Mouse (Mus musculus) hindbrain, postnatal 0 days (tissue): ENCODE data around the gene Syne2. TPM values are rescaled to one million over a fixed set of nuclear protein-coding genes. Genes with fewer than 3 reads are reported as not detected.
"Not testable (repeated sequence)": the region's sequence is repeated elsewhere in the genome, so short reads cannot be mapped to it uniquely, and the experiment has no call there.

Experiments used
- ATAC-seq: fragments of 200-750 bp; cut with Nextera tagmentation; 2 replicates; pipeline ENCODE4 v1.8.0; 2017; ENCODE audit warnings: mild to moderate bottlenecking, moderate TSS enrichment, moderate library complexity
- DNase-seq: peaks from one replicate; pipeline ENCODE4 v3.0.0-alpha.2; 2015; ENCODE audit warnings: low spot score
- H3K27ac ChIP-seq: fragments of 300-500 bp; sonication (generic); 2 replicates; pipeline ENCODE4 v1.5.1; 2014; ENCODE audit warnings: mild to moderate bottlenecking
- H3K27me3 ChIP-seq: fragments of 300-500 bp; sonication (generic); 2 replicates; pipeline ENCODE4 v1.6.1; 2014; ENCODE audit warnings: low read length, mixed read lengths; ENCODE audit not compliant: insufficient read depth
- H3K36me3 ChIP-seq: fragments of 300-500 bp; sonication (generic); 2 replicates; pipeline ENCODE4 v1.6.1; 2014; ENCODE audit warnings: low read length, mixed read lengths; ENCODE audit not compliant: insufficient read depth
- H3K4me1 ChIP-seq: fragments of 300-500 bp; sonication (generic); 2 replicates; pipeline ENCODE4 v1.6.1; 2014; ENCODE audit warnings: antibody characterized with exemption, low read length, mixed read lengths; ENCODE audit not compliant: insufficient read depth
- H3K4me2 ChIP-seq: fragments of 300-500 bp; sonication (generic); 2 replicates; pipeline ENCODE4 v1.6.1; 2014; ENCODE audit warnings: low read depth, mild to moderate bottlenecking, low read length, moderate library complexity, mixed read lengths
- H3K4me3 ChIP-seq: fragments of 300-500 bp; sonication (generic); 2 replicates; pipeline ENCODE4 v1.5.1; 2014; ENCODE audit warnings: low read length
- H3K9ac ChIP-seq: fragments of 300-500 bp; sonication (generic); replicated peaks from 2 replicates; pipeline ENCODE4 v1.6.1; 2014; ENCODE audit warnings: mild to moderate bottlenecking, low read length, moderate library complexity, mixed read lengths
- H3K9me3 ChIP-seq: fragments of 300-500 bp; sonication (generic); 2 replicates; pipeline ENCODE4 v1.6.1; 2016; ENCODE audit warnings: low read length, mixed read lengths
- CTCF ChIP-seq: IDR thresholded peaks from 2 replicates; pipeline ENCODE4 v1.5.1; 2016; ENCODE audit warnings: antibody characterized with exemption, control low read depth, low read depth
- WGBS: fragments of 180-500 bp; shearing (Covaris S2); extraction: QIAGEN DNeasy Blood & Tissue Kit; methylation state at CpG from one replicate; pipeline ENCODE4 v1.1.7; 2014; 5-methylcytosine and 5-hydroxymethylcytosine counted together
- polyA plus RNA-seq: library from polyadenylated mRNA; unstranded; fragments of >200 nt; fragmentation: Nextera tagmentation; extraction: Ambion mirVana; gene quantifications from 2 replicates; pipeline ENCODE4 v1.2.1, GENCODE M21; 2015
- total RNA-seq: library from RNA; depleted of rRNA; stranded (reverse); fragments of >200 nt; gene quantifications from 2 replicates; pipeline ENCODE4 v1.2.3, GENCODE M21; 2014; rRNA removed

The Syne2 gene
- total RNA-seq, result 39.3 and 57.2 TPM in 2 replicates
- 26.1 and 28.8 TPM in 2 replicates for polyA plus RNA-seq

DNA sequence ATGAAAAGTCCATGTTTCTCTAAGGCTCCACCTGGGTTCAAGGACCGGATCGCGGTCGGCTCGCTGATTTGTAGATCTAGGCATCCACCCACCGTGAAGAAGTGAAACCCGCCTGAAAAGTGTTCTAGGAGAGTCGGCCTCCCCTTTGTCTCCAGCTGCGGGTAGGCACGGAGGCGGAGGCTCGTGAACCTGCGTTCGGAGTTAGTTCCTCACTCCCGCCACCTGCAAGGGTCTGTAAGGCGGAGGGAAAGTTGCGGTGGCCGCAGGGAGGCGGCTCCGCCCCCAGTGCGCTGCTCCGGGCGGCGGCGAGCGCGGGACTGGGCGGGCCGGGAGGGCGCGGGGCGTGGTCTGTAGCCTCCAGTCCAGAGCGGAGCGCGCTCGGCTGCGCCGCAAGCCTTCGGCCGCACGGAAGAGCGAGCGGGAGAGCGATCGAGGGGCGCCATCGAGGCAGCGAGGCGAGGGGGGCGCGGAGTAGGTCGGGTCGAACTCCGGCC lies at the start of gene Syne2:
Syne2 (plus strand) TSS at position 176 of the 494 bp plus-strand sequence.
- Histone ChIP-seq H3K4me3 (peak within 1 kb of the TSS; percentile 93), H3K27ac (peak within 1 kb of the TSS; percentile 64), H3K36me3 (no peaks in the 10 kb centered on the region), H3K4me2 (peak within 1 kb of the TSS; percentile 95), H3K4me1 (no peaks in the 10 kb centered on the region), H3K9ac (peak within 1 kb of the TSS; percentile 68), H3K9me3 (no peaks in the 10 kb centered on the region), H3K27me3 (no peaks in the 10 kb centered on the region)
- TF ChIP-seq CTCF, result no peak
- under 1% methylated on average over 48 of the region's 54 CpGs for WGBS
- DNase-seq (peak; percentile 83), ATAC-seq (peak; percentile 92)

DNA sequence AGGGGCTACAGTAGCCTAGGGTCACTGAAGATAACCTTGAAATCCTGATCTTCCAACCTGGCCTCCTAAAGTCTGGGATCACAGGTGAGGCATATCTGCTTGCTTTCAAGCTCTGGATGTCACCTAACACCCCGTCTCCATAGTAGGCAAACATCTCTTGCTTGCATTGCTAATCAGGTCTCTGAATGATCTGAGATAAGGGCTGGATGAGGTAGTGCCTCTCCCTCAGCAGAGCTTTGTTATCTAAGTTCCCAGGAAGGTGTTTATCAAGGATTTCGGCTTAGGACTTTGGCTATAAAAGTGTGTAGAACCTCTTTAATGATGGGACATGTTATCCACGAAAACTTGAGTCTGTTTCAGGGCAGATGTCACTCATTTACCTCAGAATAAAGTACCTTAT lies 46.5 kb upstream of the Syne2 start:
- TF ChIP-seq CTCF, result no peak
- Histone ChIP-seq H3K4me1 (no peaks in the 10 kb centered on the region), H3K27ac (no peak overlapping the region), H3K27me3 (no peaks in the 10 kb centered on the region), H3K36me3 (no peaks in the 10 kb centered on the region), H3K9me3 (no peaks in the 10 kb centered on the region), H3K4me2 (no peak overlapping the region), H3K9ac (no peak overlapping the region), H3K4me3 (no peak overlapping the region)
- ATAC-seq, result no peak
- WGBS, result 76% methylated on average over 3 of the region's 3 CpGs
- DNase-seq, result no peak

DNA sequence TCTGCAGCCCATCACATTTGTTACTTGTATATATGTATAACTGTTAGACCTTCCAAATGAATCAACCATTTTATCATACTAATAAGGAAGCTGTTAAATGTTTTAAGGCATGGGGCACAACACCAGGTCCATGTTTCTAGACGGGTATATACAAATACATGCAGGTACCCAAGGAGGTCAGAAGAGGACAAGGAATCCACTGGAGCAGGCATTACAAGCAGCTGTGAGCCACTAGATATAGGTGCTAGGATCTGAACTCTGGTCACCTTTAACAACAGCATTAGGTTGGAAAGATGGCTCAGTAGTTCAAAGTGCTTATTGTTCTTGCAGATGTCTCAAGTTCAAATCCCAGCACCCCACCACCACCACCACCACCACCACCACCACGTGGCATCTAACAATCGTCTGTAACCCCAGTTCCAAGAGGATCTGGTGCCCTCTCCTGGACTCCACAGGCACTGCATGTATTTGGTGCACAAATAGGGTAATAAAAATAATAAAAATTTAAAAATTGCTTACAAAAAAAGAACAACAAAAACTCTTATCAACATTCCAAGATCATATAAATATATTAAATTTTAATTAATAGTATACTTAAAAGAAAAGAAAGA lies 45.4 kb upstream of the Syne2 start:
- DNase-seq (peak; percentile 27), ATAC-seq (no peak)
- Histone ChIP-seq H3K9me3 (no peaks in the 10 kb centered on the region), H3K27ac (no peak overlapping the region), H3K4me2 (no peak overlapping the region), H3K36me3 (no peaks in the 10 kb centered on the region), H3K9ac (no peak overlapping the region), H3K4me3 (no peak overlapping the region), H3K4me1 (no peaks in the 10 kb centered on the region), H3K27me3 (no peaks in the 10 kb centered on the region)
- peak; percentile 68 for TF ChIP-seq CTCF
- WGBS, result 28% methylated on average over 3 of the region's 3 CpGs

DNA sequence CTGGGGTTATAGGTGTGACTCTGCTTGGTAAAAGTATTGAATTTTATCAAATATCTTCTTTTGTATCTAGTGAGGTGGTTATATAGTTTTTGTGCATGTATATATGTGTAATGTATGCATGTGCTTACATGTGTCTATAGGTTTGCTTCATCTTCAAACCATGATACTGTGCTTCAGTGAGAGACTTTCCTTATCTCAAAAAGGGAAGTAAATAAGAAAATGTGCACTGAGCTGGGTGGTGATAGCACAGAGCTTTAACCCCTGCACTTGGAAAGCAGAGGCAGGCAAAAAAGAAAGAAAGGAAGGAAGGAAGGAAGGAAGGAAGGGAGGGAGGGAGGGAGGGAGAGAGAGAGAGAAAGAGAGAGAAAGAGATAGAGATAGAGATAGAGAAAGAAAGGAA lies 36.5 kb upstream of the Syne2 start:
- DNase-seq (no peak), ATAC-seq (no peak)
- Histone ChIP-seq H3K9me3 (peaks cover 6% of the 10 kb centered on the region; the same call in 1 of the 2 replicates), H3K4me1 (no peaks in the 10 kb centered on the region), H3K9ac (no peak overlapping the region), H3K27ac (no peak overlapping the region), H3K36me3 (no peaks in the 10 kb centered on the region), H3K4me3 (no peak overlapping the region), H3K4me2 (no peak overlapping the region), H3K27me3 (no peaks in the 10 kb centered on the region)
- no peak for TF ChIP-seq CTCF

DNA sequence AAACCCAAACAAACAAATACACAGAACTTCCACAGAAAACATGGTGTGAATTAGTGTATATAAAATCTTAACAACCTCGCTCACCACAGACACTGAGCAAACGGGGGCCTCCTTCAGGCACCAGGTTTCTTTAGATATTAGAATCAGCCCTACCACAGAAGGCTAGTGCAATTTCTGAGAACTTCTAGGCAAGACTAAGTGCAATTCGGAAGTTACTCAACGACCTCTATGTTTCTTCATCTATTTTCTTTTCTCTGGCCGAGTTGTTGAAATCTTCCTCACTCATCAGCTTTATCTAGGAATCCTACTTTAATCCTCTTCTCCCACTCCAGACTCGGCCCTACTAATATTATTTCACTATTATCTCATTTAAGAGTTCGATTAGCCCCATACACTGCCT lies 35.9 kb upstream of the Syne2 start:
- Histone ChIP-seq H3K27ac (no peak overlapping the region), H3K4me3 (no peak overlapping the region), H3K9me3 (peaks cover 6% of the 10 kb centered on the region; the same call in 1 of the 2 replicates), H3K9ac (no peak overlapping the region), H3K27me3 (no peaks in the 10 kb centered on the region), H3K36me3 (no peaks in the 10 kb centered on the region), H3K4me2 (no peak overlapping the region), H3K4me1 (no peaks in the 10 kb centered on the region)
- DNase-seq, result no peak
- 90% methylated on average over 7 of the region's 7 CpGs for WGBS
- TF ChIP-seq CTCF, result no peak
- ATAC-seq, result no peak

DNA sequence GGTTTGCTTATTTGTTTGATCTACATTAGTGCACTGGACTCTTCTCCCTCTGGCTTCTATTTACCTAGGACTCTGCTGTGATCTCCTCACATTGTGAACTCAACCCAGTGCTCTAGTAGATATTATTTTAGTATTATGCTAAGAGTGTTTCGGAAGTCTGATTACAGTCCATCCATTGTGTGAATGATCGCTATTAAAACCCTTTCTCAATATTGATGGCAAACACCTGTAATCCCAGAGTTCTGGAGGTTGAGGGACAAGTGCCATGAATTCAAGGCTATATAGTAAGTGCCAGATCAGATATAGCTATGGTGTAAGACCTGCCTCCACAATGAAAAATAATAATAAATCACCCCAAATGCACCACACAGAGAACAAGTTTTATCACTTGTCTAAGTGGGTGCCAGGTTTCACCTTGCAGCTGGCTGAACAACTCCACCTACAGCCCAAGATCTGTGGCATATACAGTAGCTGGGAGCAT lies 33.6 kb upstream of the Syne2 start:
- no peak for DNase-seq
- Histone ChIP-seq H3K27ac (no peak overlapping the region), H3K4me1 (no peaks in the 10 kb centered on the region), H3K4me2 (no peak overlapping the region), H3K27me3 (no peaks in the 10 kb centered on the region), H3K36me3 (no peaks in the 10 kb centered on the region), H3K9me3 (peaks cover 6% of the 10 kb centered on the region; the same call in 1 of the 2 replicates), H3K4me3 (no peak overlapping the region), H3K9ac (no peak overlapping the region)
- WGBS, result 88% methylated on average over 2 of the region's 2 CpGs
- TF ChIP-seq CTCF, result no peak
- ATAC-seq, result no peak

DNA sequence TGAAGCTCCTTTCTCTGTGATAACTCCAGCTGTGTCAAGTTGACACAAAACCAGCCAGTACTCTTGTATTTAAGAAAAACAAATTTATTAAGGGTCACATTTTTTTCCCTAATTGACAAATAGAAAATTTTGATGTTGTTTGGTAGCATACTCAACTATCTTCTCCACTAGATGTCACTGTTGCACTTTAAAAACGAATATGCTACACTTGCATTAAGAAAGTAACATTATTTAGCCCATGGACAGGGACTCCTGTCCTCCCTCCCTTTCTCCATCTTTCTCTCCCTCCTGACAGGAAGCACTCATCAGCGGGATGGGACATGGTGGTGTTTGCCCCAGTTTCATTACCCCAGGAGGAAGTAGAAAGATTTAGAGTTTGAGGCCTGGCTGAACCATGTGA lies 31.3 kb upstream of the Syne2 start:
- peak; percentile 89 for DNase-seq
- 0% methylated on average over 2 of the region's 2 CpGs for WGBS
- TF ChIP-seq CTCF, result peak; percentile 67
- H3K9me3 ChIP-seq, ATAC-seq, H3K27me3 ChIP-seq, H3K4me1 ChIP-seq, H3K4me3 ChIP-seq, H3K36me3 ChIP-seq, H3K27ac ChIP-seq, H3K9ac ChIP-seq, H3K4me2 ChIP-seq: not testable (repeated sequence)
